Mouse (Mus musculus): ENCODE measurements at regions not wholly inside any gene's neighbourhood (a gene's known extent, or its start where the extent isn't known, plus 50 kb on each side); places are given as distances from the start of the nearest gene placed in this dataset.

DNA sequence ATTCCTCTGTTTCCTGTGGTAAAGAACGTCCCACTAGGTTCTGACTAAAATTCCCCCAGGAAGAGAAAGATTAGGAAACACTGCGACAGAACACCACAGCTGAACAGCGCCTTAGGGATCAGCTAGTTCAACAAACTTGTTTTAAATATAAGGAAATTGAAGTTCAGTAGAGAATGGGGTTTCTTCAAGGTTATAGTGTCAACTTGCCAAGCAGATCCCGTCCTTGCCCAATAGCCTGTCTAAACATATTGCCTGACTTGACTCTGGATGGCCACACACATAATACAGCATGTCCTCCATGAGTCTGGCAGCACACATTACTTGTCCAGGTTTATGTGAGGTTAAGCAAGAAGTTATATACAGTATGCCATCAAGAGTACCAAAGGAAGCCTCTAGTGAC, 135.4 kb upstream of the Bcl6 start:
- TF ChIP-seq CTCF (IDR thresholded peaks at IDR 0.05; ENCODE audit: low read depth) (no peak), EP300 (IDR thresholded peaks at IDR 0.05; ENCODE audit: low read depth) (no peak)

Data from liver, embryonic 14.5 days (tissue).